Mouse (Mus musculus): Measurements from ENCODE around the gene N4bp2.

The N4bp2 gene

GRCm38 (mm10) chr5:65829059-65829458 is 65.7 kb downstream of the N4bp2 start:
- no peak for ATAC-seq (ENCODE audit: low TSS enrichment)

DNA sequence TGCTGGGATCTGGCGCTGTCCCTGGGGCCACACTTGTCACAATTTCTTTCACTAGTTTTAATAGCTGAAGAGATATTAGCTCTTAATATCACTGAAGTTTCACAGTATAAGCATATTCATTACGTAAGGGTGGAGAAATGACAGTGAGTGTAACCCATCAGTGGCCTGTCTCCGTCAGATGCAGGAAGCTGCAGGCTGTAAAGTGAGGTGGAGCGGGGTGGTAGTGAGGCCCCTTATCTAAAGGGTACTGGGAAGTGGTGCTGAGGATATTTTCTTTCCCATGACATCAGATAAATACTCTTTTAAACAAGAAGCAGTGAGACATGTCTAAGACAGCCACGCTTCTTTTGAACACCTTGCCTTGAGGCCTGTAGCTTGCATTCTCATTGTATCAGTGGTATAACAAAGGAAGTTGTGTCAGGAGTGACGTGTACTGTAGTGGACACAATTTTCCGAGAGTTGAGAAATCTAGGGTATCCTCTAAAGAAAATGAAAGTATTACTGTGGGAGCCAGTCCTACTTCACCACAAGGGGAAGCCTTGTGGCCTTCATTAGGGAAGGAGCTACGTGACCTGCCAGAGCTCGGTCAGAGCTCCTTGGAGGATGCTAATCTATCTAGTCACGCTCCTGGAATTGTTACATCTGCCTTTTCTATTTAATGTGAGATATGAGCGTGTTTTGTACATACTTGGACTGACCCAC is 68.7 kb downstream of the N4bp2 start:
- ATAC-seq (ENCODE audit: low TSS enrichment) = no peak

- ATAC-seq (ENCODE audit: low TSS enrichment) = no peak
Measured at GRCm38 (mm10) chr5:65833092-65833491, 69.8 kb downstream of the N4bp2 start.

GRCm38 (mm10) chr5:65833766-65834498 is 70.6 kb downstream of the N4bp2 start:
- ATAC-seq (ENCODE audit: low TSS enrichment) = no peak

DNA sequence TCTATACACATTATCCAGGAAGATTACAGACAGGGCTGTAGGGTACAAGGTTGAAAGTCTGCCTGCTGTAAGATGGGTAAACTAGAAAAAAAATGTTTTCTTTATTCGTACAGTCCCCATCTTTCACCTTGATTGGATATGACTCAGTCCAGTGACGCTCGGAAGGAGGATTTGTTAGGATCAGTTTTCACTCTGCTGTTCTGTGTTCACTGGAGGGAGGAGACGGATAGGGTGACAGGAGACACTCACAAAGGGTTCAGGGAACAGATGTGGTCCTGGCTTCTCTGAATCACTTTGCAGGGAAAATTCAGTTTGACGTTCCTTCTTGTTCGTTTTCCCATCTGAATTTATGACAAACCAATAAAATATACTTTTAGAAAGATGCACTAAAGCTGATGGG is 74.7 kb downstream of the N4bp2 start:
- no peak for ATAC-seq (ENCODE audit: low TSS enrichment)

DNA sequence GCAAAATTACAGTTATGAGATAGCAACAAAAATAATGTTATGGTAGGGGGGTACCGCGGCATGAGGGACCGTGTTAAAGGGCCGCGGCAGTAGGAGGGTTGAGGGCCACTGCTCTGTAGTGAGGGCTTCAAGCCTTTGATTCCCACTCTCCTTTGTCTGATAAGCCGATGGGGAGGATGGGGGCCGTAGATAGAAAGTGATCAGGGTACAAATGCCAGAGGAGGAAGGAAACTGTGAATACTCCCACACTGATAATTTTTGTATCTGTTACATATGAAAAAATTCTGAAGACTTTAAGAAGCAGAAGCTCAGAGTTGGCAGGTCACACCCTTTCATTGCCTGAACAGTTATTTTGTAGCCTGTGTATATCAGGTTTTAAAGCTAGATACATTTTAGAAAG is 79.6 kb downstream of the N4bp2 start:
- ATAC-seq (ENCODE audit: low TSS enrichment) = no peak

DNA sequence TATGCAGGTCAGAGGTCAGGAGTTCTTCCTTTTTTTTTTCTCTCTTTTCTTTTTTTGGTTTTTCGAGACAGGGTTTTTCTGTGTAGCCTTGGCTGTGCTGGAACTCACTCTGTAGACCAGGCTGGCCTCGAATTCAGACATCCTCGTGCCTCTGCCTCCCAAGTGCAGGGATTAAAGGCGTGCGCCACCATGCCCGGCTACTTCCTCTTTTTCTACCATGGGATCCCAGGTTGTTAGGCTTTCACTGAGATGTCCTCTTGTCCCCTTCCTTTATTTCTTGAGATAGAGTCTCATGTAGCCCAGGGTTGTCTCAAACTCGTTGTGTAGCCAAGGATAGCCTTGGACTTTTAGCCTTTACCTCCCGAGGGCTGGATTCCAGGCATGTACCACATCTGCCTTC is 83.2 kb downstream of the N4bp2 start:
- no peak for ATAC-seq (ENCODE audit: low TSS enrichment)

GRCm38 (mm10) chr5:65846958-65847357 is 83.6 kb downstream of the N4bp2 start:
- ATAC-seq (ENCODE audit: low TSS enrichment) = no peak

DNA sequence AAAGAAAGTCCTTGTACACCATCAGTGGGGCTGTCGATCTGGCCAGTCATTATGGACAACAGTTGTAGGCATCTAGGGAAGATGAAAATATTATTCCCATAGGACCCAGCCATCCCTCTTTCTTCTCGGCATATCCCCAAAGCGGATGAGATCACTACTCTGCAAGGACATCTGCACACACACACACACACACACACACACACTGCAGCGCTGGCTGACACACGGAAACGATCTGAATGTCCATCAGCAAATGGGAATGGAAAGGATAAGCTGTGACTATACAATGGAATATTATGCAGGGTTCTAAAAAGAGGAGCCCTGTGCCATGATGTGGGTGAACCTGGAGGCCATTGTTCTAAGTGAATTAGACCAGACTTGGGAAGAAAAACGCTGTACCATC is 84.3 kb downstream of the N4bp2 start:
- ATAC-seq (ENCODE audit: low TSS enrichment) = no peak

GRCm38 (mm10) chr5:65850765-65851164 is 87.4 kb downstream of the N4bp2 start:
- no peak for ATAC-seq (ENCODE audit: low TSS enrichment)

DNA sequence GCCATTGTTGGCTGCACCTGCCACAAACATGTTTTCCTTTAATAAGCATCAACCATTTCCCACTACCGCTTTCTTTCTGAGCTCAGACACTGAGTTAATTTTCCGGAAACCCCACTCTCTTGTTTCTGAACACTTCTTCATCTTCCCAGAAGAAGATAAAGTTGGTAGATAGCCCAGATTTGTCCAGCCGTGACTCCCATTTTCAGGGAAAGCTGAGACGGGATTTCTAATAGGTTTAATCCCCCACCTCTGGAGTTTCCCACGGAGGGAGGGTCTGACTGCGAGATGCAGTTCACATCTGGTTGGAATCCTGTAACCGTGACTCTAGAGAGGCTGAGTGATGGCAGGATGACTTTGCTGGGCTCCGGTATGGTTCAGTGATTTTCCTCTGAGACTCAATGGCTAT is 91.5 kb downstream of the N4bp2 start:
- no peak for ATAC-seq (ENCODE audit: low TSS enrichment)

- ATAC-seq (ENCODE audit: low TSS enrichment) = no peak
Measured at GRCm38 (mm10) chr5:65855571-65855970, 92.2 kb downstream of the N4bp2 start.

GRCm38 (mm10) chr5:65856591-65857411 is 93.5 kb downstream of the N4bp2 start:
- ATAC-seq (ENCODE audit: low TSS enrichment) = no peak

DNA sequence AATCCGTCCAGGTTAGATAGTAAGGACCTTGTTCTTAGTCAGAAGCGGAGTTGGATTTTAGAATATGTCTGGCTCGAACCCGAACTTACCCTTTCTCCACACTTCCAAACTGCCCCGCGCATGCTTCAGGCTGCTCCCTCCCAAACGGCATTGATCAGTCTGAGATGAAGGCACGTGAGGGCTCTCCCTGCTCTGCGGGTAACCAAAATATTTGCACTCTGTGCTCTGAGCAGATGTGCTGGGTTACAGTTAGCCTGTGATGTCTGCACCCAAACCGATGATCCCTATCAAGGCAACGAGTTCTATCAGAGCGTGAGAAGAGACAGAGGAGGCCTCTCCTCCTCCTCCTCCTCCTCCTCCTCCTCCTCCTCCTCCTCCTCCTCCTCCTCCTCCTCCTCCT is 94.6 kb downstream of the N4bp2 start:
- no peak for ATAC-seq (ENCODE audit: low TSS enrichment)

DNA sequence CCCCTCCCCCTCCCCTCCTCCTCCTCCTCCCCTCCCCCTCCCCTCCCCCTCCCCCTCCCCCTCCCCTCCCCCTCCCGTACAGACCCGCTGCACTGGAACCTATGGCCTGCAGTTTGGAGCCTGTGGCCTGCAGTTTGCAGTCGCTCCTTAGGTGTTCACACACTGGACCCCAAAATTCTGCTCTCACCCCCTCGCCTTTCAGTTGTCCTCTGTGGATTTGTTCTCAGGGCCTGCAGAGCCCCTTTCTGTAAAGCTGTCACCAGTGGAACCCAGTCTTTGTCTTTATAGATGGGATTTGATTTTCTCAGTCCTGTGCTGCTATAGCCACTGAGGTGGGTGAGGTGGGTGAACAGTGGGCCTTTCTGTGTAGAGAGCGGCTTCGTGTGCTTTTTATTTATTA is 95.0 kb downstream of the N4bp2 start:
- ATAC-seq (ENCODE audit: low TSS enrichment) = no peak

- no peak for ATAC-seq (ENCODE audit: low TSS enrichment)
Measured at GRCm38 (mm10) chr5:65858898-65859297, 95.6 kb downstream of the N4bp2 start.

DNA sequence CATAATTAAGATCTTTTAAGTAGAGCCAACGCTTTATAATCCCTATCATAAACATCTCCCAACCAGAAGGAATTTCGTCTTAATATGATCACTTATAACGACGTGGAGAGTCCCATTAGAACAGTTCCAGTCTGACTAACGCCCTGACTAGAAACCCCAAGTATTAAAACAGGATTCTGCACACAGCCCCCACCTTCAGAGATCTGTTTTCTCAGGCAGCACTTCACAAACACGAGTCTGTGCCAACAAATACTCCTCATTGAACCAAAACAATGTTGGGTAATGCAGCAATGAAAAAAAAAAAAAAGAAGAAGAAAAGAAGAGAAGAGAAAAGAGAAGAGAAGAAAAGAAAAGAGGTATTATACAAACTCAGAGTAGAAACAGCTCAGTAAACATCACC is 96.1 kb downstream of the N4bp2 start:
- no peak for ATAC-seq (ENCODE audit: low TSS enrichment)

GRCm38 (mm10) chr5:65860281-65861000 is 97.1 kb downstream of the N4bp2 start:
- ATAC-seq (ENCODE audit: low TSS enrichment) = no peak

DNA sequence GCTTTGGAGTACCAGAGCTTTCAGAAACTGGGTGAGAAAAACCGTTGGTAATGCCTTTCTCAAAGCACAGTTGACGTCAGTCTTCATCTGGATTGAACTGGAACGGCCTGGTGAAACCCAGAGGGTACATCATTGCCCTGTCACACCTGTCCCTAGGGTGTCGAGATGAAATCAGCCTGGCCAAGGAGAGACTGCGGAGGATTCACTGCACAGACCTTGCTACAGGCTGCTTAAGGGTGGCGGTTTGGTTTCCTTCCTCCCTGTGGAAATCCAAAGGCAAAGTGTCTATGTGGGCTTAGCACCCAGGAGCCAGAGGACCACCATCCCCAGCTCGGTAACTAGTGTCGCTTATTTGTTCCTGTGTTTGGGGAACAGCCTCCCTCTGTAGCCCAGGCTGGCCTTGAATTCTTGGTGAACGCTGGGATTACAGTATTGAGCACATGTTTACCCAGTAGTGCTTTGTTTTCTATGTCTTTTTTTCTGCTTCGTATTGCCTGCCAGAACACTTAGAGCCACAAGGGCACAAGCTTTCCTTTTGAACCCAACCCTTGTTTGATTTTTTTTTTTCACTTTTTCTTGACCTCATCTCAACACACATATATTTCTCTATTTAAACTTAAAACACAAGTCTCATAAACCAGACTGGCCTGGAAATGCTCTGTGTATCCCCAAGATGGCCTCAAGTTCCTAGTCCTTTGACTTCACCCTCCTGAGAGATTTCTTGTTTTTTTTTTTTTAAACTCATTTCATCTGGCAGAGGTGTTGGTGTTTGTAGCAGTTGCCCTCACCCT is 98.0 kb downstream of the N4bp2 start, which contains the start of gene Rhoh:
Gene Rhoh, plus strand, starts transcription at position 60 of the 791 bp plus-strand sequence.
- no peak for ATAC-seq (ENCODE audit: low TSS enrichment)

DNA sequence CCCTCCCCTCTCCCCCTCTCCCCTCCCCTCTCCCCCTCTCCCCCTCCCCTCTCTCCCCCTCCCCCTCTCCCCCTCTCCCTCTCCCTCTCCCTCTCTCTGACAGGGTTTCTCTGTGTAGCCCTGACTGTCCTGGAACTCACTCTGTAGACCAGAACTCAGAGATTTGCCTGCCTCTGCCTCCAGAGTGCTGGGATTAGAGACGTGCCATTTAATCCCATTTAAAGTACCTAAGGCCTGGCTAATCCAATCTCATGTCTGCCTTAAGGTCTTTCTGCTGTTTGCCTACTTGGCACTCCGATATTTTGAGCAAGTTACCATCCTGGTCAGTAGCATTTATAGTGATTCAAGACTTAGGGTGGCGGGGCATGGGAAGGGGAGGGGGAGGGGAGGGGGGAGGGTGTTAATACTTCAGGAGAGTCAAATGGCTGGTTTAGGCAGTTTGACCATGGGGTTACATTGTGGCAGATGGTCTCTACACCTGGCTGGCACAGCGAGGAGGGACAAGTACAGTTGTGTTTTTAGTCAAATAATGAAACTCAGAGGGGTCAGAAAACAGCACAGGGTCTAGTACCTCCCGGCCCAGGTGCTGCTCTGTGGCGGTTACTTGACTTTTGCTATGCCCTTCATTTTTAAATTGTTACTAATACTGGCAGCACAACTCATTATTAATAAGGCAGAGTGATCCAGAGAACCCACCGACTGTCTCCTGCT is 99.1 kb downstream of the N4bp2 start:
- ATAC-seq (ENCODE audit: low TSS enrichment) = no peak
